Mouse (Mus musculus) stomach, postnatal 0 days (tissue): ENCODE measurements at regions not wholly inside any gene's neighbourhood (a gene's known extent, or its start where the extent isn't known, plus 50 kb on each side); places are given as distances from the start of the nearest gene placed in this dataset.

Experiments used
- CTCF ChIP-seq: IDR thresholded peaks from 2 replicates; pipeline ENCODE4 v1.5.1; 2016; ENCODE audit warnings: antibody characterized with exemption, low read depth, mild to moderate bottlenecking, moderate library complexity
- EP300 ChIP-seq: optimal IDR thresholded peaks from 2 replicates; pipeline ENCODE3; 2016; ENCODE audit warnings: antibody characterized with exemption

DNA sequence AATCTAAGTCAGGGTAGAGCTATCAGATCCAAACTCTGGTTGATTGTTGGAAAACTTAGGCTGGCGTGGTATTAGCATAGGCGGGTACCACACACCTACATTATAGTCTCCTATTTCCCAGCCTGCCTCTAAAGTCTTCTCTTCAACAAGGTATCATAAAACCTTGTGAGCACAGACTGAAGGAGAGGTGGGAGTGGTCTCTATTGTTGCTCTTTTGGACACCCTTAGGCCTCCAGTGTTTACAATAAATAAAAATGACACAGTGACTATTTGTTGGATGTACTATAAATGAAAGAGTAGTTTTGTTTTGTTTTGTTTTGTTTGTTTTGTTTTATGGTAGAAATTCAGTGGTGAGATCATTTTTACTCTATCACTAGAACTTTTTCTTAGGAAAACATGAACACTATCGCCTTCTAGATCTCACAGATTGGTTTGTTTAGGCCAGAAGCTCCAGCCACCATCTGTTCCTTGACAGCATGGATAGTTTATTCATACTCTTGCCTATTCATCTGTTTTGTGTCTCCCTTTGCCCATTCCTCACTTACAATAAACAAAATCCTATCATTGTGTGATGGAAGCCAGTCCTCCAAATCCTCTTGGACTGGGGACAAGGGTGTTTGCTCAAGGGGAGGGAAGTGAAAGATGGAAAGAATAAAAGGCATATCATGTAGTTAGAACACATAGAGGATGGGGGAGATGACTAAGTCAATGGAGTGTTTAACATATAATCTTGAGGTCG lies 544.2 kb upstream of the Impad1 start:
- TF ChIP-seq CTCF, result no peak
- TF ChIP-seq EP300, result no peak
